Comparison of ENCODE assay signal across 8 mouse cellular contexts in the genomic region with DNA sequence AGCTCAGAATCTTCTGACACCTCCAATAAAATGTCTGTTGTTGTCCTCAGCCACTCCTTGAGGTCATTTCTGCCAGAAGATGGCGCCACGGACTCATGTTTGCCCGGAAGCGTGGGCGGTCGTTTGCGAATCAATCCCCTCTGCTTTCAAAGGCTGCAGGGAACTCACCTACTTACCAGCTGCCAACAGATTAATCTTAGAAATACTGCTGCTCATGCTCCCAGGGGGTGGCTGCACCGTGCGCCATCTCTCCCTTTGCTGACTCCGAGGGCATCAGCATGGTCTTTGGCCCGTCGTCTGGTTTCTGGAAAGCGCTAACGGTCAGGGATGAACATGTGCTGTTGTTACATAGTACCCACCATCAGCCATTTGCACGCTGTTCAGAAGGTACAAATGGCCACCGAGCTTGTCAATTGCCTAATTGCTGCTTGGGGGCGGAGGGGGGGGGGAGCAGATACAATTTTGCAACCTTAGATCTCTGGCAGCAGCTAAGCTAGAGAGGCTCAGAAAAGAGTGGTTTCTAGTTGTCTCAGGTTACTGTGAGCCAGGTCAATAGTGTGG. TPM values are rescaled to one million over a fixed set of nuclear protein-coding genes. Genes with fewer than 3 reads are reported as not detected.
A peak's percentile ranks its signal among the peaks of the same experiment; 100 is the strongest.
DNase-seq lines count a peak whose midpoint lies in the region; ATAC-seq and TF ChIP-seq lines count a peak whose summit lies in the region.

No protein-coding gene starts in this region.

- peak overlapping the region; percentile 50 for H3K4me3 ChIP-seq in left cerebral cortex, adult 2 months

- intact Hi-C loops in left cerebral cortex, adult 2 months (cut with DNase I) = loop anchor here (1.0 to 10.0 kb wide), 3 partner anchors 117 to 328 kb away; a partner anchor contains a TSS

- peak; percentile 93 for DNase-seq in ZHBTc4 (ENCODE audit: low read depth, low spot score)
- DNase-seq in cerebellum, postnatal 4 days (ENCODE audit: low spot score in 2 of 2) = peak; percentile 87 to 93
- DNase-seq in gastrocnemius, postnatal 10 days = peak; percentile 91
- peak; percentile 76 for DNase-seq in hindlimb bud, embryonic 11.5 days (ENCODE audit: extremely low spot score, low read depth, low spot score)
- DNase-seq in left cerebral cortex, adult 2 months (ENCODE audit: extremely low spot score in 1 of 2, low spot score in 2 of 2) = peak; percentile 88 to 93
- peak; percentile 94 to 95 for DNase-seq in right cerebral cortex, postnatal 10 days (ENCODE audit: low spot score in 2 of 2)
- peak; percentile 89 for DNase-seq in urinary bladder, postnatal 14 days (ENCODE audit: low spot score)

- TF ChIP-seq CTCF in left cerebral cortex, adult 2 months (IDR thresholded peaks at IDR 0.05) = peak; percentile 90

- ATAC-seq in megakaryocyte, adult 5-6 weeks (ENCODE audit: poor library complexity, severe bottlenecking) = peak; percentile 87

- H3K27ac ChIP-seq in left cerebral cortex, adult 2 months = peak overlapping the region; percentile 67

RNA-seq across cellular contexts. Expression of a gene that starts 39.8 kb away (rescaled TPM):
- under 1 TPM; 0.49 to 0.95 TPM for total RNA-seq in gastrocnemius, postnatal 10 days (2021)
- 1 to 10 TPM; 1.5 to 1.8 TPM for total RNA-seq in left cerebral cortex, adult 2 months (2021)
- total RNA-seq in megakaryocyte, adult 5-6 weeks (2015) = not detected in 2 replicates
- not detected in 2 replicates for total RNA-seq in megakaryocyte, adult 5-6 weeks (2017)

Comparison
In these comparisons a context has a peak if more than half of its experiments do, and no peak if none do; other contexts are left out.
1. Peak in every context shown above with its lines: DNase-seq, ATAC-seq, H3K4me3 ChIP-seq and H3K27ac ChIP-seq.